Mouse (Mus musculus) bone marrow macrophage, adult 2 months (primary cell): ENCODE results near the gene Pigb.

ENCODE experiments used
- CTCF ChIP-seq: IDR thresholded peaks from 2 replicates; pipeline ENCODE4 v1.5.1; 2012; ENCODE audit warnings: low read depth, mild to moderate bottlenecking, low read length, moderate library complexity
- POLR2A ChIP-seq: IDR thresholded peaks from 2 replicates; pipeline ENCODE4 v1.6.1; 2012; ENCODE audit warnings: mild to moderate bottlenecking, low read depth, low read length, borderline replicate concordance

DNA sequence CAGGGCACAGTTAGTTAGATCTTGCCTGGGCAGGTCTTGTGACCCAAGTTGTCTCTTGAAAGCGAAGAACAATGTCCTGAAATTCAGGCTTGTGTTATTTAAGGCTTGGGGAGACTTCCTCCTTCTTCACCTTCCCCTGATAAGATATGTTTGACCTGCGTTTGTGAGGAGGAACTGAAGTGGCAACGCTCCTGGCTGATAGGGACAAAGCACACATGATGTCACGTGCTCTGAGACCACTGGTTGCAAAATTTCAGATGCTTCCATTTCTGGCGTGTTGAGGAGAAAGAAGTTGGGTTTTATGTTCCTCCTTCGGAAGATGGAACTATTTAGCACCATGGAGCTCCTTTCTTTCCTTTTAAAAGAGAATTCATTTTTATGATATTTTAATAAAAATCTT lies 45.7 kb upstream of the Pigb start:
- no peak for TF ChIP-seq POLR2A
- TF ChIP-seq CTCF: no peak
